Mouse (Mus musculus): ENCODE results near the gene Arrdc3.

Arrdc3 gene

GRCm38 (mm10) chr13:80920939-80921338 lies 37.8 kb downstream of the Arrdc3 start:
- DNase-seq (ENCODE audit: low spot score in 2 of 2), result no peak

GRCm38 (mm10) chr13:80921593-80922327 lies 38.6 kb downstream of the Arrdc3 start:
- no peak for DNase-seq (ENCODE audit: low spot score in 2 of 2)

GRCm38 (mm10) chr13:80928187-80928586 lies 45.0 kb downstream of the Arrdc3 start:
- DNase-seq (ENCODE audit: low spot score in 2 of 2), result no peak

GRCm38 (mm10) chr13:80930030-80930429 lies 46.8 kb downstream of the Arrdc3 start:
- DNase-seq (ENCODE audit: low spot score in 2 of 2), result no peak

- no peak for DNase-seq (ENCODE audit: low spot score in 2 of 2)
Observed at GRCm38 (mm10) chr13:80932816-80933402, 49.7 kb downstream of the Arrdc3 start.

GRCm38 (mm10) chr13:80936426-80936825 lies 53.2 kb downstream of the Arrdc3 start:
- no peak for DNase-seq (ENCODE audit: low spot score in 2 of 2)

GRCm38 (mm10) chr13:80939228-80939627 lies 56.0 kb downstream of the Arrdc3 start:
- DNase-seq (ENCODE audit: low spot score in 2 of 2), result no peak

GRCm38 (mm10) chr13:80939866-80940265 lies 56.7 kb downstream of the Arrdc3 start:
- no peak for DNase-seq (ENCODE audit: low spot score in 2 of 2)

- no peak for DNase-seq (ENCODE audit: low spot score in 2 of 2)
Observed at GRCm38 (mm10) chr13:80940421-80940820, 57.2 kb downstream of the Arrdc3 start.

- DNase-seq (ENCODE audit: low spot score in 2 of 2), result no peak
Observed at GRCm38 (mm10) chr13:80940860-80941630, 57.9 kb downstream of the Arrdc3 start.

- DNase-seq (ENCODE audit: low spot score in 2 of 2), result no peak
Observed at GRCm38 (mm10) chr13:80944532-80944931, 61.3 kb downstream of the Arrdc3 start.

Measured in frontal cortex, postnatal 14 days (tissue).